Mouse (Mus musculus): Measurements from ENCODE around the gene Gm2012. TPM values are rescaled to one million over a fixed set of nuclear protein-coding genes. Genes with fewer than 3 reads are reported as not detected.
"Not testable (repeated sequence)": the region's sequence is repeated elsewhere in the genome, so short reads cannot be mapped to it uniquely, and the experiment has no call there.

Gm2012 gene
- total RNA-seq (2021): not detected
- long read RNA-seq, experiment 1: 0 reads
- long read RNA-seq, experiment 2: 0 reads

DNA sequence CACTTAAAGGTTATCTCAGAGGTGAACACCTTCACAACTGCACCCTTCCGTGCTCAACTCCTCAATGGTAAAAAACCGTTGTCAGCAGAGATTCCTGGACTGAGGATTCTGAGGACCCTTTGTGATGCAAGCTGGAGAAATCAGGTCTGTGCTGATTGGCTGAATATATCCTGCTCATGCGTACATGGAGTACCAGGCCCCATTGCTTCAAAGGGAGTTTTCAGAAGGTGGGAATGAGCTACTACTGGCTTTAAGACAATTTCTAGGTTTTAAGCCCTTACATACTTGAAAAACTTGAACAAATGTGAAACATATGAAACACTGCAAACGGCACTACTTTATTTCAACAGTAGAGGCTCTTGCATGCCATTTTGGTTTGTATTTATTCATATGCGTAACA, at the start of gene Gm2012:
Gm2012 (minus strand) TSS at position 101 of the 400 bp plus-strand sequence.
- DNase-seq; intact Hi-C loops (cut with DNase I; ENCODE audit: low total_unique reads): not testable (repeated sequence)

DNA sequence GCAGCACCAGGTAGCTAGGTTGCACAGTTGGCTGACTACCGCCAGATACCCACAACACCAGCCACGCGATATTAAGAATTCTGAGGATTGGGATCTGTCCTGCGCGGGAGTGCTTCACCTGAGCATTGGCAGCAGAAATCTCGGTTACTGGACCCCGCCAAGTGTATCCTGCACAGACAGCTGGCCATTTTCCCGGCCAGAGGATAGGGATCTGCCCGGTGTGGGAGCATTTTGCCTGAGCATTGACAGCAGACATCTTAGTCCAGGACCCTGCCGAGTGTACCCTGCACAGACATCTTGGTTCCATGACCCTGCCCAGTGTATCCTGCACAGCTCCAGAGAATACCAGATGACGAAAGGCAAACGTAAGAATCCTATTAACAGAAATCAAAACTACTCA, 72.0 kb downstream of the Gm2012 start:
- DNase-seq; intact Hi-C loops (cut with DNase I; ENCODE audit: low total_unique reads): not testable (repeated sequence)

Small RNAs within 50 kb of the gene (microRNA-seq; reads per million reads assigned to microRNA genes)
- 0 reads per million in 2 experiments for gene Gm26302

Other genes with a start within 250 kb of the Gm2012 start
- gene Gm5168, start 180.3 kb downstream of the Gm2012 start, total RNA-seq (2021): not detected
- gene Gm2030, start 78.7 kb upstream of the Gm2012 start, total RNA-seq (2021): not detected

Measured in gastrocnemius, postnatal 14 days (tissue).